Mouse (Mus musculus) myocyte (in vitro differentiated cells): ENCODE measurements around the gene 4930556J24Rik. TPM values are rescaled to one million over a fixed set of nuclear protein-coding genes. Genes with fewer than 3 reads are reported as not detected.
"Not testable (repeated sequence)": the region's sequence is repeated elsewhere in the genome, so short reads cannot be mapped to it uniquely, and the experiment has no call there.

Experiments used
- H3K27me3 ChIP-seq: one replicate; pipeline ENCODE4 v1.6.1; 2011; ENCODE audit not compliant: control insufficient read depth, insufficient read depth, insufficient read length
- H3K36me3 ChIP-seq: one replicate; pipeline ENCODE4 v1.6.1; 2011; ENCODE audit not compliant: control insufficient read depth, insufficient read depth
- H3K4me2 ChIP-seq: one replicate; pipeline ENCODE4 v1.6.1; 2011; ENCODE audit warnings: low read depth, control low read depth
- H3K4me3 ChIP-seq: one replicate; pipeline ENCODE4 v1.5.1; 2011; ENCODE audit warnings: mild to moderate bottlenecking, control low read depth, moderate library complexity
- H3K79me2 ChIP-seq: one replicate; pipeline ENCODE4 v1.6.1; 2011; ENCODE audit not compliant: control insufficient read depth, insufficient read depth
- H3ac ChIP-seq: one replicate; pipeline ENCODE4 v1.6.1; 2011; ENCODE audit not compliant: control insufficient read depth, insufficient read length
- CEBPB ChIP-seq: IDR thresholded peaks from 2 replicates; pipeline ENCODE4 v1.6.1; 2011; ENCODE audit warnings: mild to moderate bottlenecking, moderate library complexity; ENCODE audit not compliant: poor library complexity, insufficient read depth, severe bottlenecking
- E2F4 ChIP-seq: IDR thresholded peaks from one replicate; pipeline ENCODE4 v1.6.1; 2011; ENCODE audit warnings: mild to moderate bottlenecking, control low read depth, moderate library complexity; ENCODE audit not compliant: insufficient read depth
- MAX ChIP-seq: IDR thresholded peaks from one replicate; pipeline ENCODE4 v1.6.1; 2011; ENCODE audit warnings: low read depth, mild to moderate bottlenecking, control low read depth
- MYOD1 ChIP-seq, 3 experiments: IDR thresholded peaks; one replicate each; pipeline ENCODE4 v1.6.1; 2011; ENCODE audit warnings: control low read depth in 2 of 3, low read depth in 2 of 3, mild to moderate bottlenecking in 2 of 3, moderate library complexity in 1 of 3; ENCODE audit not compliant: insufficient read length in 2 of 3, control insufficient read depth in 1 of 3
- MYOG ChIP-seq, 3 experiments: IDR thresholded peaks; one replicate each; pipeline ENCODE4 v1.6.1; 2011; ENCODE audit warnings: control low read depth in 2 of 3, low read depth in 2 of 3, mild to moderate bottlenecking in 2 of 3; ENCODE audit not compliant: insufficient read length in 2 of 3, control insufficient read depth in 1 of 3, insufficient read depth in 1 of 3
- POLR2A ChIP-seq: IDR thresholded peaks from one replicate; pipeline ENCODE4 v1.6.1; 2011; ENCODE audit warnings: low read depth, mild to moderate bottlenecking, control low read depth, moderate library complexity; ENCODE audit not compliant: insufficient read length
- POLR2AphosphoS2 ChIP-seq: IDR thresholded peaks from one replicate; pipeline ENCODE4 v1.6.1; 2011; ENCODE audit warnings: low read depth, control low read depth; ENCODE audit not compliant: insufficient read length
- REST ChIP-seq: IDR thresholded peaks from one replicate; pipeline ENCODE4 v1.6.1; 2011; ENCODE audit warnings: mild to moderate bottlenecking, control low read depth, moderate library complexity; ENCODE audit not compliant: insufficient read depth, insufficient read length
- SRF ChIP-seq: IDR thresholded peaks from one replicate; pipeline ENCODE4 v1.6.1; 2011; ENCODE audit warnings: low read depth; ENCODE audit not compliant: control insufficient read depth, insufficient read length
- TCF12 ChIP-seq: IDR thresholded peaks from one replicate; pipeline ENCODE4 v1.6.1; 2011; ENCODE audit warnings: mild to moderate bottlenecking, control low read depth; ENCODE audit not compliant: poor library complexity, insufficient read depth, severe bottlenecking
- TCF3 ChIP-seq: IDR thresholded peaks from one replicate; pipeline ENCODE4 v1.6.1; 2011; ENCODE audit warnings: low read depth, control low read depth; ENCODE audit not compliant: insufficient read length
- USF1 ChIP-seq: IDR thresholded peaks from one replicate; pipeline ENCODE4 v1.6.1; 2011; ENCODE audit warnings: low read depth, mild to moderate bottlenecking, control low read depth, moderate library complexity
- polyA plus RNA-seq: library from polyadenylated mRNA; unstranded; fragments of >200 nt; fragmentation: generic; extraction: Trizol; gene quantifications from one replicate; pipeline ENCODE4 v1.2.1, GENCODE M21; 2012; ENCODE audit warnings: missing spikeins

Gene 4930556J24Rik
- polyA plus RNA-seq, 1 experiment, result 0.14 TPM

GRCm38 (mm10) chr11:3963155-3963554 lies 13.4 kb downstream of the 4930556J24Rik start:
- Histone ChIP-seq H3K36me3 (no peaks in the 10 kb centered on the region), H3K4me3 (peak overlapping the region; percentile 90), H3ac (no peak overlapping the region), H3K4me2 (peak overlapping the region; percentile 70), H3K27me3 (no peaks in the 10 kb centered on the region), H3K79me2 (peaks cover 37% of the 10 kb centered on the region)
- TF ChIP-seq MAX (no peak), MYOG (IDR thresholded peaks at IDR 0.05; ENCODE audit: control insufficient read depth in 1 of 3, insufficient read depth in 1 of 3, insufficient read length in 2 of 3, low read depth in 2 of 3) (no peak), E2F4 (no peak), REST (no peak), MYOD1 (IDR thresholded peaks at IDR 0.05; ENCODE audit: control insufficient read depth in 1 of 3, insufficient read length in 2 of 3, low read depth in 2 of 3) (no peak), SRF (no peak), CEBPB (no peak), POLR2A (no peak), POLR2AphosphoS2 (no peak), TCF12 (no peak), TCF3 (no peak), USF1 (no peak)

DNA sequence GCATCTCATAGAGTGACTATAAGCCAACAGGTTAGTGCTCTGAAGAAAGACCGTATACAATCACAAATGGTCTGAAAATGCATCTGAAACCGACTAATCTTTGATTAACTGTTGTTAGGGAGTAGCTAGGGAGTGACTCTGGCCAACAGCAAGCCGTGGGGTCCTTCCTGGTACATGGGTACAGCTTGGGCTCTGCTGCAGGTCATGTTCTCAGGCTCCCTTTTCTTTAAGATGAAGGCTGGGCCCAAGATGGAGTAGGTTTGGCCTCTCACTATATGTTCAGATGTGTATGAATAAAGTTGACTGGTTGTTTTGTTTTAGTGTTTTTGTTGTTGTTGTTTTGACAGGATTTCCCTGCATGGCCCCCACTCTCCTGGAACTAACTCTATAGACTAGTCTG lies 14.8 kb downstream of the 4930556J24Rik start:
- Histone ChIP-seq H3K4me3 (no peak overlapping the region), H3K36me3 (no peaks in the 10 kb centered on the region)

DNA sequence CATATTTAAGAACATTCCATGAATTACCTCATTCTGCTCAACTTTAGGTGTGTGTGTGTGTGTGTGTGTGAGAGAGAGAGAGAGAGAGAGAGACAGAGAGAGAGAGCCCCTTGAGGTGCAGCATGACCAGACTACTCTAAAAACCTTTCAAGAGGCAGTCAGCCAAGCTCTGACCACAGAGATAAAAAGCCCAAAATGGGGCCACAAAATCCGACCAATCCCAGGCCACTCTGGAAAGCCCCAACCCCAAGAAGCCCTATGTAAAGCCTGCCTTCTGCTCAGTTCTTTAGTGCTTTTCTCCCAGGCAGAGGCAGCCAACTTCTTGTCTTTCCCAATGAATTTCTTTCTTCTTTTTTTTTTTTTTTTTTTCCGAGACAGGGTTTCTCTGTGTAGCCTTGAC lies 15.7 kb downstream of the 4930556J24Rik start:
- no peak for TF ChIP-seq E2F4
- TF ChIP-seq USF1, result no peak
- TF ChIP-seq TCF3, result no peak
- no peak for TF ChIP-seq REST
- no peak for TF ChIP-seq MYOD1 (IDR thresholded peaks at IDR 0.05; ENCODE audit: control insufficient read depth in 1 of 3, insufficient read length in 2 of 3, low read depth in 2 of 3)
- no peak for TF ChIP-seq SRF
- no peak for TF ChIP-seq MAX
- TF ChIP-seq MYOG (IDR thresholded peaks at IDR 0.05; ENCODE audit: control insufficient read depth in 1 of 3, insufficient read depth in 1 of 3, insufficient read length in 2 of 3, low read depth in 2 of 3), result no peak
- TF ChIP-seq CEBPB, result no peak
- no peak for TF ChIP-seq TCF12
- TF ChIP-seq POLR2A, result no peak
- no peak for TF ChIP-seq POLR2AphosphoS2
- Histone ChIP-seq H3K4me3 (no peak overlapping the region), H3K79me2 (peaks cover 22% of the 10 kb centered on the region), H3K27me3 (peaks cover 7% of the 10 kb centered on the region), H3ac (no peak overlapping the region), H3K4me2 (no peak overlapping the region), H3K36me3 (no peaks in the 10 kb centered on the region)

More for the DNA sequence above, 14.8 kb downstream of the 4930556J24Rik start:
- H3K27me3 ChIP-seq, result no peaks in the 10 kb centered on the region
- H3ac ChIP-seq, result no peak overlapping the region
- TF ChIP-seq TCF12, result no peak
- TF ChIP-seq SRF, result no peak
- TF ChIP-seq CEBPB, result no peak
- no peak for TF ChIP-seq TCF3
- TF ChIP-seq MYOG (IDR thresholded peaks at IDR 0.05; ENCODE audit: control insufficient read depth in 1 of 3, insufficient read depth in 1 of 3, insufficient read length in 2 of 3, low read depth in 2 of 3), result no peak
- TF ChIP-seq POLR2AphosphoS2, result no peak
- no peak for TF ChIP-seq USF1
- TF ChIP-seq MAX, result no peak
- TF ChIP-seq REST, result no peak
- no peak for TF ChIP-seq POLR2A
- TF ChIP-seq MYOD1 (IDR thresholded peaks at IDR 0.05; ENCODE audit: control insufficient read depth in 1 of 3, insufficient read length in 2 of 3, low read depth in 2 of 3), result no peak
- no peak for TF ChIP-seq E2F4
- peaks cover 31% of the 10 kb centered on the region for H3K79me2 ChIP-seq
- H3K4me2 ChIP-seq, result no peak overlapping the region

GRCm38 (mm10) chr11:3955371-3955770 lies 21.2 kb downstream of the 4930556J24Rik start:
- H3K4me2 ChIP-seq, H3K79me2 ChIP-seq, H3K36me3 ChIP-seq, H3ac ChIP-seq, H3K4me3 ChIP-seq: not testable (repeated sequence)
- H3K27me3 ChIP-seq, result peaks cover 11% of the 10 kb centered on the region

GRCm38 (mm10) chr11:3954876-3955275 lies 21.7 kb downstream of the 4930556J24Rik start:
- not testable (repeated sequence) for H3K79me2 ChIP-seq, H3K4me3 ChIP-seq, H3K4me2 ChIP-seq, H3ac ChIP-seq, H3K36me3 ChIP-seq
- H3K27me3 ChIP-seq, result peaks cover 11% of the 10 kb centered on the region
